Mouse (Mus musculus) adrenal gland, adult (tissue): ENCODE measurements at regions not wholly inside any gene's neighbourhood (a gene's known extent, or its start where the extent isn't known, plus 50 kb on each side); places are given as distances from the start of the nearest gene placed in this dataset.

Source experiments
- DNase-seq, 2 experiments: peaks; one replicate each; pipeline ENCODE4 v3.0.0; 2022 to 2023; ENCODE audit warnings: low spot score in 1 of 2; ENCODE audit not compliant: inconsistent age in 2 of 2

- DNase-seq, result no peak
These were observed 152.9 kb upstream of the Thbs1 start for GRCm38 (mm10) chr2:117958737-117959136.

DNA sequence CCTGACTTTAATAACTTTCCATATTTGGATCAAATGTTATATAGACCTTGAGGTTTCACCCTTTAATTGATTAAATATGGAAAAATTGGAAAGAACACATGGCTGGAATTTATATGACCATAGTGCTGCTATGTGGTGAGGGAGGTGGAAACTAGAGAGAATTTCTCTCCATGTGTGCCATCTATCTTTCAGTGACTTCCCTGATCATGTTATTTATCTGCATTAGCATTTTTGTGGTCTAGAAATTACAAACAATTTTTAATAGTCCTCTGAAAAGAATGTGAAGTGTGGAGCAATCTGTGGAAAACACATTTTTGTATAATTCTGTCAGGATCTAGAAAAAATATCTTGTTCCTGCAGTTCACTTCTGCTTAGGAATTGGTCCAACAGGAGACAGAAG, 152.2 kb upstream of the Thbs1 start:
- no peak for DNase-seq

DNA sequence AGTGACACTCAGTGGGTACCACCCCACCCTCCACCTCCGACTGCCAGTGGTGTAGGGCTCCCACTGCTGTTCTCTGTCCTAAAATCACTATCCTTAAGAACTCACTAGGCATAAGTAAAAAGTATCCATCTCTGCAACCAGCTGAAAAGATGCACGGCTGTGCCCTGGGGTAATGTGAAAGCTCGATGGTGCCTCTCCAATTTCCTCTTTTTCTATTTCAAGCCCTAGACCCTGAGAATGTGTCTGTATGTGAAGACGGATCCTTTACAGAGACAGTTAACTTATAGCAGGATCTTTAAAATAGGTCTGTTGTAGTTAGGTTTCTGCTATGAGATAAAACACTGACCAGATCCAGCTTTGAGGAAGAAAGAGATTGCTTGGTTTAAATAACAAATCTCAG, 149.1 kb upstream of the Thbs1 start:
- no peak for DNase-seq

- no peak for DNase-seq
These were observed 148.2 kb upstream of the Thbs1 start for GRCm38 (mm10) chr2:117963526-117963925.

- no peak for DNase-seq
These were observed 145.9 kb upstream of the Thbs1 start for GRCm38 (mm10) chr2:117965758-117966157.

- no peak for DNase-seq
These were observed 142.9 kb upstream of the Thbs1 start for GRCm38 (mm10) chr2:117968731-117969130.

GRCm38 (mm10) chr2:117970631-117971030, 141.0 kb upstream of the Thbs1 start:
- DNase-seq, result peak in 1 of 2 experiments; percentile 23

DNA sequence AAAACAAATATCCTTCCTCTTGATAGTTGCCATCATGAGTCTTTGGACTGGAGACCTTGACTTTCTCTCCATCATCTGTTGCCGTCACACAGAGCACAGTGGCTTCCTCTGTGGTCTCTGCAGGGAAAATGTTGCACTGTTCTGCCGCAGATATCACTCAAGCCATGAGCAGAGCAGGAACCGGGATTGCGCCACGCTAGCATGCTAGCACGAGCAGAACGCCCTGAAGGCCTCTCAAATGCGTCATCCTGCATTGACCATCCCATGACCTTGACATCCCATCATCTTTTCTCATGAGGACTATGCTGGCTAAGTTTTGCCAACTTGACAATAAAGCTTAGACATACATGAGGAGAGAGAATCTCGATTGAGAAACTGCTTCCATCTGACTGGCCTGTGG, 134.6 kb upstream of the Thbs1 start:
- DNase-seq, result peak; percentile 5 to 37

- no peak for DNase-seq
These were observed 130.8 kb upstream of the Thbs1 start for GRCm38 (mm10) chr2:117980856-117981255.

DNA sequence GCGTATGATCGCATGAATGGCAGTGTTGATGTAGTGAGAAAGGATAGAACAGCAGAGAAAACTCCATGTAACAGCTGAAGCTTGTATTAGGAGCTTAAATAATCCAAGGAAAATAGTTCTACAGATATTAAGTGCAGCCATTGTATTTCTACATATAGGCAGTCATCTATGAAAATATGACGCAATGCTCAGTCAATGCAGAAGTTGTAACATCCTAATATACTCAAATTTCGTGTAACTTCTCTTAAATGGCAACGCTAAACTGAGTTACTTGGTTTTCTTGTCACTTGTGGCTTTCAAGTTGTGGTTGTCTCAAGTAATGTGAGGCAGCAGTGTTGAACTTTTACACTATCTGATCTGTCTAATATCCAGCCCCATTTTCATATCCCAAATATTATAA, 127.1 kb upstream of the Thbs1 start:
- DNase-seq, result no peak

- DNase-seq, result no peak
These were observed 124.1 kb upstream of the Thbs1 start for GRCm38 (mm10) chr2:117987426-117988215.

DNA sequence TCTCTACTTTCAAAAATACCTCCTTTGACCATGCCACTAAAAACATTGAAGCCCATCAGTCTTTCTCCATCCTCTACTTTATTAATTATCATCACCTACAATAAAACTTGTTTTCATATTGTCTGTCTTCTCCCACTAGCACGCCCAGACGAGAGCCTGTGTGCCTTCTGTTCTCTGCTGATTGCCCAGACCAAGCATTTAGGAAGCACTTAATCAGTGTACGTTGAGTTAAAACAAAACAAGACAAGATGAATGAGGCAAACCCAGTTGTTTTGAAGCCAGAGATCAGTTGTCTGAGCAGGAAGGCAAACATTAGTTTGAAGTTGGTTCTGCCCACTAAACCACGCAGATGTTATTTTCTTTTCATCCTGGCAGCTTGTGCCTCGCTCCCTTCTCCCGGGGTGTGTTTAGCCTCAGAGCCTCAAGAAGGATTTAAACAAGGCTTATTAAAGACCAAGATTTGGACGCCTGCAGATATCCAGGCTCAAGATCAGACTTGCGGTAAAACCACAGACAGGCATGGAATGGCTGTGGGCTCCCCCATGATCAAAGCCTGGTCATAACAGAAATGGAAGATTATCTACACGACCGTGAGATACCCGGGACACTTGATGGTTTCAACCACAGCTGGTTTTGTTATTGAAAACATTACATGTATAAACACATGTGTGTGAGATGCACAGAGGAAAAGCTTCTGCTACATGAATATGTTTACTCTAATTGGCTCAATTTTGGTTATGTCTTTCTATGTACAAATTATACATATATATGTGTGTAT, 123.1 kb upstream of the Thbs1 start:
- DNase-seq, result no peak

GRCm38 (mm10) chr2:117989215-117989614, 122.5 kb upstream of the Thbs1 start:
- no peak for DNase-seq

DNA sequence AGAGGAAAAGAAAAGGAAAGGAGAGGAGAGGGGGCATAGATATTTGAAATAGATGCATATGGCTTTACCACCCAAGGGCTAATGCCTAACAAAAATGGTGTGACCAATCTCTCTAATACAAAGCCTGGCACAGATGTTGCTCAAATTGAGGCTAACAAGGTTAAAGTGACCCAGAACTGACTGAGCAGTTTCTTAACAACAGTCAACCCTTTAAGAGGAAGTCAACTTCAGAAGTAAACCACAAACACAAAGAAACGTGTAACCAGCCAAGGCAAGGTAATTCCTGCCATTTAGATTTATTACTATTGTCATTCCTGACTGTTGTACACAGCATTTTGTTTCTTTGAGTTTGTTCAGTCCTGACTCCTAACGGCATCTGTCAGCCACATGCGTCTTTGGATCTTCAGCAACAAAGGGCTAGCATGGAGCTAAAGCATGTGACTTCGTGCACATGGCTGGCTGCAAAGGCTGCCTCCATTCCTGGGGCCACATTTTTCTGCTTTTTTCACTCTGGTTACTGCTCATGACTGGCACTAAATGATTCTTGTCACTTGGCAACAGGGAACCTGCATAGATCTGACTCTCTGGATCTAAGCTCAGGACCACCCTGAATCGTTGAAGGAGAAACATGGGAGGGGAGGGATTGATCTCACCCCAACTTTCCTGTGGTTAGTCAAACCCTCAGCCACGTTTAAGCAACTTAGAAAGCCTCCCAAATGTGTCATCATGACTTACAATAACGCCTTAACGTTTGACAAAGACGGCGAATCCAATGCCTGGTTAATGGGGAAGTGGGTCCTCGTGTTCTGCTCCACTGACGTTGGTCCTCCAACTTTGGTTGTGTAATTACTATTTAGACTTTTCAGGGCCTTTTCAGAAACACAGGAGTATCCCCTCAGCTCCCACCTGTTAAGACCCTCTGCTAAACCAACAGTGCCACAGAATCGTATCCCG, 115.3 kb upstream of the Thbs1 start:
- no peak for DNase-seq

- DNase-seq, result no peak
These were observed 112.0 kb upstream of the Thbs1 start for GRCm38 (mm10) chr2:117999641-118000040.

DNA sequence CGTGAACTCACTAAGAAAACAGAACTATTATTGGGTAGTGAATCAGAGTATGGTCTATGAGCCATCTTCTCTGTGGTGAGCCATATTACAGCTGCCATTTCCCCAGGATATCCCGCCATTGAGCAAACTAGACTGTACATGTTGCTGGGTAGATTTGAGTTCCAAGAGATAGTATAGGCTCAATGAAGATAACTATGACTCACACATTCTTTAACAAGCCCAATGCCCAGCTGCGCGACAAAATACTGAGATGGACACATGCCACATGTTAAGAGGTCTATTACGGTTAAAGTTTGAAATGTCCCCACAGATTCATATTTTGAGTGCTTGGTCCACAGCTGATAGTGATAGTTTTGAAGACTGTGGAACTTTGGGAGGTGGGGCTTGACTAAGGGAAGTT, 107.5 kb upstream of the Thbs1 start:
- no peak for DNase-seq

- DNase-seq, result peak; percentile 35 to 67
These were observed 103.9 kb upstream of the Thbs1 start for GRCm38 (mm10) chr2:118007539-118008427.

- no peak for DNase-seq
These were observed 100.0 kb upstream of the Thbs1 start for GRCm38 (mm10) chr2:118011679-118012078.

DNA sequence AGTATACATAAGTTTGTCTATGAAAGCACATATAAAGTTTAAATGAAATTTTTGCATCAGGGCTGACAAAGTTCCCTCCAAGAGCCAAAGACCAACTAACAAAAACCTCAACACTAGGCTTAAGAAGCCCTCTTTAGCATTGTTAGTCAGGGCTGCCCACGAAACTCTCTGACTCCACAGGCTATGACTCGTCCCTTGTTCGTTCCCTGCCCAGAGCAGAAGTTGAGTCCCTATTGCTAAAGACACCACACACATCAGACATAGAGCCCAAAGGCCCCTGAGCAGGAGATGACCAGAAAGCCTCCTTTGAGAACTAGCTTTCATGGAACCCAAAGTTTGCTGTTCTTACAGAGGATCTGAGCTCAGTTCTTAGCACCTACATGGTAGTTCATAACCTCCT, 99.5 kb upstream of the Thbs1 start:
- DNase-seq, result peak in 1 of 2 experiments; percentile 31

DNA sequence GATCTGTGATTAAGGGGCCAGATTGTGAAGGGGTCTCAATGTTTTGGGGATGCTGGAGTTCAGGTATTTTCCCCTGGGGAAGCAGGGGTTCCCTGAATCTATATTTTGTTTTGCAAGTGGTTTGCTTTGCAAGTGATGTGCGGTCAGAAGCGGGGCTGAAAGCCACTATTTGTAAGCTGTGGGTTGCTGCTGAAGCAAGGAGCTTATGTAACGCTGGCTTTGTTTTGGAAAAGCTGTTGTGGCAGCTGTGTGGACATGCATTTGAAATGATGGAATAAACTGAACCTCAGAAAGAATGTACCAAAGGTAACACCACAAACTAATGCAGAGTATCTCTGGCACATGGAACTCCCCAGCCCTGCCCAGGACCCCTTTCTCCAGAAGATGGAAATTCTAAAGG, 98.5 kb upstream of the Thbs1 start:
- no peak for DNase-seq
